Comparison of ENCODE assay signal across 20 mouse cellular contexts in genomic region chr15:44948626-44949025, GRCm38 (mm10).
"Had no signal": no experiment of that assay in that cellular context is flagged by ENCODE, and none has a peak within 500 bp of the region (broad histone marks: within the 10 kb centered on the region; RNA-seq: fewer than 3 reads in every experiment).

No protein-coding gene starts in this region.

- H3K9ac ChIP-seq: liver, postnatal 0 days; lung, embryonic 15.5 days; midbrain, embryonic 13.5 days; midbrain, embryonic 15.5 days; neural tube, embryonic 12.5 days had no signal

- H3K4me1 ChIP-seq: lung, embryonic 15.5 days; megakaryocyte, embryonic 14.5 days; midbrain, embryonic 13.5 days; midbrain, embryonic 15.5 days; neural tube, embryonic 12.5 days had no signal

- H3K4me2 ChIP-seq: lung, embryonic 15.5 days; midbrain, embryonic 11.5 days; midbrain, embryonic 13.5 days; midbrain, embryonic 15.5 days; neural tube, embryonic 12.5 days had no signal

- H3K27me3 ChIP-seq: lung, embryonic 15.5 days; megakaryocyte, embryonic 14.5 days; midbrain, embryonic 13.5 days; midbrain, embryonic 15.5 days; neural tube, embryonic 12.5 days had no signal

- H3K4me3 ChIP-seq: lung, embryonic 15.5 days; midbrain, embryonic 13.5 days; midbrain, embryonic 15.5 days; neural tube, embryonic 12.5 days had no signal

- ATAC-seq: liver, postnatal 0 days; lung, postnatal 0 days; midbrain, embryonic 13.5 days; midbrain, embryonic 15.5 days had no signal

- H3K36me3 ChIP-seq: lung, embryonic 15.5 days; midbrain, embryonic 13.5 days; midbrain, embryonic 15.5 days; neural tube, embryonic 12.5 days had no signal

- H3K9me3 ChIP-seq: lung, embryonic 15.5 days; midbrain, embryonic 13.5 days; midbrain, embryonic 15.5 days; neural tube, embryonic 12.5 days had no signal

- H3K27ac ChIP-seq: lung, embryonic 15.5 days; macrophage; midbrain, embryonic 13.5 days; midbrain, embryonic 15.5 days; neural tube, embryonic 12.5 days had no signal

- DNase-seq: liver, postnatal 0 days; lung, adult 2 months; lung, postnatal 14 days; lung, postnatal 36 days; retina, postnatal 1 day; right cerebral cortex, adult 18-20 months; right cerebral cortex, postnatal 25 days; right cerebral cortex, postnatal 4 days; spleen, adult 18-20 months; thymus, adult 18-20 months; thymus, postnatal 14 days; thymus, postnatal 36 days had no signal
